Mouse (Mus musculus): ENCODE measurements around the gene C1ql4. TPM values are rescaled to one million over a fixed set of nuclear protein-coding genes. Genes with fewer than 3 reads are reported as not detected.

C1ql4 gene
- polyA plus RNA-seq, 1 experiment, result 0.10 TPM

DNA sequence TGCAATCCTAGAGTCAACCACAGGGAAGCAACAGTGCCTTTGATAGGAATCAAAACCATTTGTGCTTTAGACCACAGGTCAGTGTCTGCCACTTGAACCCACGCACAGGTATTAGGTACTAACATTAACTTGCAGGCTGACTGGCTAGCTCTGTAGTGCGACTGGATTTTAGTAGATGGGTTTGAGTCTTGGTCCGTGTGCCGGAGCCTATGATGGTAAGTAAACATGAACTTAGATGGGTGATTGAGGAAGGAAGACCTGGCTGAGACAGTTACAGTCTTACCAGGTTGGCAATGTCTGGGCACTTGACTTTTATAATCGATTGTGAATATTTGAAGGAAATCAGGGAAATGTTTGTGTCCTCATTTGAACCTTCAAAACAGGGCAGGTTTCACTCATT lies 48.8 kb downstream of the C1ql4 start:
- H3K4me2 ChIP-seq (ENCODE audit: low read depth), result no peak overlapping the region
- no peaks in the 10 kb centered on the region for H3K27me3 ChIP-seq (ENCODE audit: control insufficient read depth, insufficient read depth, insufficient read length)
- peaks cover 38% of the 10 kb centered on the region for H3K36me3 ChIP-seq (ENCODE audit: control insufficient read depth, insufficient read depth)
- H3K79me2 ChIP-seq (ENCODE audit: control insufficient read depth, insufficient read depth), result peaks cover 19% of the 10 kb centered on the region
- TF ChIP-seq POLR2AphosphoS2 (IDR thresholded peaks at IDR 0.05; ENCODE audit: insufficient read length, low read depth) (peak; percentile 58), MAX (IDR thresholded peaks at IDR 0.05; ENCODE audit: low read depth) (no peak)
- no peak overlapping the region for H3K4me3 ChIP-seq
- no peak overlapping the region for H3ac ChIP-seq (ENCODE audit: control insufficient read depth, insufficient read length)

DNA sequence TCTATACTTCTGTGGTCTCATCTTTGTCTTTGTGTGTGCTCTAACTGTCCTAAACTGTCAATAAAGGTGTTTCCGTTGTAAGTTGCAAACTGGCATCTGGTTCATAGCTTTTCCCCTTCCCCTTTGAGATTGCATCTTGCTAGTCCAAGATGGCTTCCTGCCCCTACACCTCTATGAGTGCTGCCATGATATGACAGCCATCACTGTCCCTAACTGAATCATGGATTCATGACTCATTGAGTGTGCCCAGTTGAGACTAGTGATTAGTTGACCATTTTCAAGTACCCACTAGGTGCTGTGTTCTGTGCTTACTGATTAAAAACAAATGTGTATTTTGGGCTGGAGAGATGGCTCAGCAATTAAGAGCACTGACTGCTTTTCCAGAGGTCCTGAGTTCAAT lies 49.6 kb downstream of the C1ql4 start:
- no peak overlapping the region for H3K4me3 ChIP-seq
- H3K27me3 ChIP-seq (ENCODE audit: control insufficient read depth, insufficient read depth, insufficient read length), result no peaks in the 10 kb centered on the region
- peaks cover 38% of the 10 kb centered on the region for H3K36me3 ChIP-seq (ENCODE audit: control insufficient read depth, insufficient read depth)
- peaks cover 27% of the 10 kb centered on the region for H3K79me2 ChIP-seq (ENCODE audit: control insufficient read depth, insufficient read depth)
- TF ChIP-seq MAX (IDR thresholded peaks at IDR 0.05; ENCODE audit: low read depth) (no peak), POLR2A (IDR thresholded peaks at IDR 0.05; ENCODE audit: insufficient read length, low read depth) (peak; percentile 24)
- no peak overlapping the region for H3ac ChIP-seq (ENCODE audit: control insufficient read depth, insufficient read length)
- H3K4me2 ChIP-seq (ENCODE audit: low read depth), result no peak overlapping the region

DNA sequence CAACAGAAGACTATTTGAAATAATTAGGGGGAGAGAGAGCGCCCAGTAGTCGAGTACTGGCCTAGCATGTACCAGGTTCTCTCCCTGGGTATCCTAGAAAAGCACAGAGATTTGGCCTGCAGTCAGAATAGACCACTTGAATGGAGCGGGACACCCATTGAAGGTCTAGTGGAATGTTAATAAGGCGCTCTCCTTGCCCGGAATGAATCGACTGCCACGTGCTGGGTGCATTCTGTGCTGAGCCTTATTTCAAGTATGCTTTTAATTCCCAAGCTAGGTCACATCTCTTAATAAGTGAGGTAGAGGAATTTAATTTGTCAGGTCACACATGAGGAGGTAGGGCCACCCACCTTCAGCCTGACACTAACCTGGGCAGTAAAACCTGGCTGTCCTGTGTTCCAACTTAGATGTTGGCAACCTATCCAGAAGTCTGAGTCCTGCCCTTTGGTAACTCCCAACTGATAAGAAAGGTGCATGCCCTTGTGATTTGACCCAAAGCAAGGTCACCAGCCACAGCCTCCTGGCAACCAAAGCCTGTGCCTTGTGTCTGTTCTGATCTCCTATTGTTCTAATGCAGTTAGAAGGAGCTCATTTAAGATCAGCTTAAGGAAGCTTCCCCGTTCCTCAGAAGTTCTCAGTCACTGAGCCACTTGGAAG lies 51.2 kb downstream of the C1ql4 start:
- peaks cover 38% of the 10 kb centered on the region for H3K36me3 ChIP-seq (ENCODE audit: control insufficient read depth, insufficient read depth)
- no peak overlapping the region for H3ac ChIP-seq (ENCODE audit: control insufficient read depth, insufficient read length)
- no peak overlapping the region for H3K4me2 ChIP-seq (ENCODE audit: low read depth)
- peaks cover 43% of the 10 kb centered on the region for H3K79me2 ChIP-seq (ENCODE audit: control insufficient read depth, insufficient read depth)
- no peaks in the 10 kb centered on the region for H3K27me3 ChIP-seq (ENCODE audit: control insufficient read depth, insufficient read depth, insufficient read length)
- TF ChIP-seq POLR2A (IDR thresholded peaks at IDR 0.05; ENCODE audit: insufficient read length, low read depth) (peak; percentile 18), POLR2AphosphoS2 (IDR thresholded peaks at IDR 0.05; ENCODE audit: insufficient read length, low read depth) (peak; percentile 19), MAX (IDR thresholded peaks at IDR 0.05; ENCODE audit: low read depth) (no peak), MYOD1 (IDR thresholded peaks at IDR 0.05; ENCODE audit: control insufficient read depth in 1 of 3, insufficient read length in 2 of 3, low read depth in 2 of 3) (no peak)
- H3K4me3 ChIP-seq, result no peak overlapping the region

DNA sequence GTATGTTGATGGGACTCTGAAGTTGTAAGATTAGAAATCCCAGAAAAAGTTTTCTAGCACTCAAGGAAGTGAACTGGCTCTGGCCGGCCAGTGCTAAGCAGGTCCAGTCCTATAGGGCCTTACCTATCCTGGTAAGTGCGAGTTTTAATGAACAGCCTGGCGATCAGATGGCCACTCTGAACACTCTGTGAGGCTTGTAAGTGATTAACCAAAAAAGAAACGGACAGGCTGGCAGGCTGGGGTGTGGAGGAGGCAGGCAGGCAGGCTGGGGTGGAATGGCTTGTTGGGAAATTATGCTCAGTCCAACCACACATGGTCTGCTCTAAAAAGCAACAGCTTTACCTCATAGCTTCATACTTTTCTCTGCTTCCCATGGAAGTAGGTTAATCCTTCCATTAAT lies 52.2 kb downstream of the C1ql4 start:
- TF ChIP-seq TCF3 (IDR thresholded peaks at IDR 0.05; ENCODE audit: insufficient read length, low read depth) (no peak), REST (IDR thresholded peaks at IDR 0.05; ENCODE audit: insufficient read depth, insufficient read length) (no peak), SRF (IDR thresholded peaks at IDR 0.05; ENCODE audit: control insufficient read depth, insufficient read length, low read depth) (no peak), E2F4 (IDR thresholded peaks at IDR 0.05; ENCODE audit: insufficient read depth) (no peak), TCF12 (IDR thresholded peaks at IDR 0.05; ENCODE audit: insufficient read depth, poor library complexity, severe bottlenecking) (no peak), POLR2A (IDR thresholded peaks at IDR 0.05; ENCODE audit: insufficient read length, low read depth) (no peak), USF1 (IDR thresholded peaks at IDR 0.05; ENCODE audit: low read depth) (no peak), MAX (IDR thresholded peaks at IDR 0.05; ENCODE audit: low read depth) (no peak), POLR2AphosphoS2 (IDR thresholded peaks at IDR 0.05; ENCODE audit: insufficient read length, low read depth) (no peak), MYOG (IDR thresholded peaks at IDR 0.05; ENCODE audit: control insufficient read depth in 1 of 3, insufficient read depth in 1 of 3, insufficient read length in 2 of 3, low read depth in 2 of 3) (no peak), CEBPB (IDR thresholded peaks at IDR 0.05; ENCODE audit: insufficient read depth, poor library complexity, severe bottlenecking) (no peak), MYOD1 (IDR thresholded peaks at IDR 0.05; ENCODE audit: control insufficient read depth in 1 of 3, insufficient read length in 2 of 3, low read depth in 2 of 3) (no peak)
- Histone ChIP-seq H3ac (ENCODE audit: control insufficient read depth, insufficient read length) (no peak overlapping the region), H3K4me2 (ENCODE audit: low read depth) (no peak overlapping the region), H3K36me3 (ENCODE audit: control insufficient read depth, insufficient read depth) (peaks cover 38% of the 10 kb centered on the region), H3K4me3 (no peak overlapping the region), H3K27me3 (ENCODE audit: control insufficient read depth, insufficient read depth, insufficient read length) (no peaks in the 10 kb centered on the region), H3K79me2 (ENCODE audit: control insufficient read depth, insufficient read depth) (peaks cover 53% of the 10 kb centered on the region)

Other genes starting within 250 kb of the C1ql4 start
- 27.1 TPM for gene Kmt2d, start 216.6 kb downstream of the C1ql4 start, polyA plus RNA-seq (2012; fragmentation: generic; extraction: Trizol)
- gene Rhebl1, start 193.3 kb downstream of the C1ql4 start, polyA plus RNA-seq (2012; fragmentation: generic; extraction: Trizol), result 7.6 TPM
- 0.11 TPM for gene Dhh, start 189.3 kb downstream of the C1ql4 start, polyA plus RNA-seq (2012; fragmentation: generic; extraction: Trizol)
- gene Lmbr1l, start 169.6 kb downstream of the C1ql4 start, polyA plus RNA-seq (2012; fragmentation: generic; extraction: Trizol), result 33.4 TPM
- gene Tuba1b, start 153.3 kb downstream of the C1ql4 start, polyA plus RNA-seq (2012; fragmentation: generic; extraction: Trizol), result 2,204 TPM
- 0.84 TPM for gene Gm49450, start 134.3 kb downstream of the C1ql4 start, polyA plus RNA-seq (2012; fragmentation: generic; extraction: Trizol)
- gene Tuba1a, start 134.1 kb downstream of the C1ql4 start, polyA plus RNA-seq (2012; fragmentation: generic; extraction: Trizol), result 3,074 TPM
- gene Tuba1c, start 57.9 kb downstream of the C1ql4 start, polyA plus RNA-seq (2012; fragmentation: generic; extraction: Trizol), result 462 TPM
- 0.98 TPM for gene Prph, start 32.6 kb downstream of the C1ql4 start, polyA plus RNA-seq (2012; fragmentation: generic; extraction: Trizol)
- 18.6 TPM for gene Troap, start 13.2 kb downstream of the C1ql4 start, polyA plus RNA-seq (2012; fragmentation: generic; extraction: Trizol)
- 0.78 TPM for gene Dnajc22, start 5.4 kb upstream of the C1ql4 start, polyA plus RNA-seq (2012; fragmentation: generic; extraction: Trizol)
- gene Spats2, start 38.1 kb upstream of the C1ql4 start, polyA plus RNA-seq (2012; fragmentation: generic; extraction: Trizol), result 39.1 TPM
- 0.17 TPM for gene Kcnh3, start 137.0 kb upstream of the C1ql4 start, polyA plus RNA-seq (2012; fragmentation: generic; extraction: Trizol)
- 99.1 TPM for gene Mcrs1, start 164.1 kb upstream of the C1ql4 start, polyA plus RNA-seq (2012; fragmentation: generic; extraction: Trizol)
- gene Prpf40b, start 207.3 kb upstream of the C1ql4 start, polyA plus RNA-seq (2012; fragmentation: generic; extraction: Trizol), result 59.7 TPM
- gene Fam186b, start 208.1 kb upstream of the C1ql4 start, polyA plus RNA-seq (2012; fragmentation: generic; extraction: Trizol), result 0.06 TPM

All from myocyte (in vitro differentiated cells).